Mouse (Mus musculus) forebrain, embryonic 16.5 days (tissue): ENCODE measurements around the gene Dnaaf1. TPM values are rescaled to one million over a fixed set of nuclear protein-coding genes. Genes with fewer than 3 reads are reported as not detected.

ENCODE experiments used
- ATAC-seq: fragments of 200-750 bp; cut with Nextera tagmentation; 2 replicates; pipeline ENCODE4 v1.8.0; 2017; ENCODE audit warnings: mild to moderate bottlenecking, moderate library complexity
- H3K27ac ChIP-seq: fragments of 300-500 bp; sonication (generic); 2 replicates; pipeline ENCODE4 v1.5.1; 2014; ENCODE audit warnings: low read length, control low read depth
- H3K27me3 ChIP-seq: fragments of 300-500 bp; sonication (generic); replicated peaks from 2 replicates; pipeline ENCODE4 v1.6.1; 2014; ENCODE audit warnings: low read length; ENCODE audit not compliant: control insufficient read depth, insufficient read depth
- H3K36me3 ChIP-seq: fragments of 300-500 bp; sonication (generic); 2 replicates; pipeline ENCODE4 v1.6.1; 2014; ENCODE audit not compliant: control insufficient read depth, insufficient read depth
- H3K4me1 ChIP-seq: fragments of 300-500 bp; sonication (generic); replicated peaks from 2 replicates; pipeline ENCODE4 v1.6.1; 2014; ENCODE audit warnings: low read length; ENCODE audit not compliant: control insufficient read depth, insufficient read depth
- H3K4me2 ChIP-seq: fragments of 300-500 bp; sonication (generic); 2 replicates; pipeline ENCODE4 v1.6.1; 2014; ENCODE audit warnings: mild to moderate bottlenecking, low read length, control low read depth
- H3K4me3 ChIP-seq: fragments of 300-500 bp; sonication (generic); replicated peaks from 2 replicates; pipeline ENCODE4 v1.5.1; 2014; ENCODE audit warnings: mild to moderate bottlenecking, low read length, control low read depth
- H3K9ac ChIP-seq: fragments of 300-500 bp; sonication (generic); replicated peaks from 2 replicates; pipeline ENCODE4 v1.6.1; 2014; ENCODE audit warnings: low read depth, low read length, control low read depth
- H3K9me3 ChIP-seq: fragments of 300-500 bp; sonication (generic); 2 replicates; pipeline ENCODE4 v1.6.1; 2016; ENCODE audit warnings: low read length; ENCODE audit not compliant: control insufficient read depth
- WGBS: fragments of 180-500 bp; shearing (Covaris S2); extraction: QIAGEN DNeasy Blood & Tissue Kit; methylation state at CpG from one replicate; pipeline ENCODE4 v1.1.7; 2014; 5-methylcytosine and 5-hydroxymethylcytosine counted together
- polyA plus RNA-seq: library from polyadenylated mRNA; unstranded; fragments of >200 nt; fragmentation: Nextera tagmentation; extraction: Ambion mirVana; gene quantifications from 2 replicates; pipeline ENCODE4 v1.2.1, GENCODE M21; 2015

The Dnaaf1 gene
- polyA plus RNA-seq, 1 experiment from 2014 or later, result 0.39 TPM

DNA sequence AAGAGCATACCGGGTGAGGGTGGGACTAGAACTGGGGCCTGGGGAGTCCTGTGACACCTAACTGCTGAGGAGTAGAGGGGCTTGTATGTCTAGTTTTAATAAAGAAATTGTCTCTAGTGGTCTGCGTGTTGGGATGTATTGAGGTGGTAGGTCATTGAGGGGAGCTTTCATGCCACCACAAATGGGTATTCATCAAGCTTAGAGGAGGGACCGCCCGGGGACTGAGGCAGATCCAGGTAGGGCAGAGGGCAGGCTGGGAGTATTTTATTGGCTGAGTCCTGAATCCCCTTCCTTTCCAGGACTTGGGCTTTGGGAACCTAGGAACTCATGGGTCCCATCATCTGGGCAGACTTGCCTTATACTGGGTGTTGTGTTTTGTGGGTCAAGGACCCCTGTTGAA lies 41.8 kb downstream of the Dnaaf1 start:
- no peaks in the 10 kb centered on the region for H3K4me1 ChIP-seq
- H3K27ac ChIP-seq, result no peak overlapping the region
- H3K36me3 ChIP-seq, result no peaks in the 10 kb centered on the region
- no peak for ATAC-seq
- WGBS, result 77% methylated on average over 4 of the region's 4 CpGs
- no peaks in the 10 kb centered on the region for H3K27me3 ChIP-seq
- H3K9me3 ChIP-seq, result no peaks in the 10 kb centered on the region
- H3K4me2 ChIP-seq, result no peak overlapping the region
- H3K4me3 ChIP-seq, result no peak overlapping the region
- no peak overlapping the region for H3K9ac ChIP-seq

DNA sequence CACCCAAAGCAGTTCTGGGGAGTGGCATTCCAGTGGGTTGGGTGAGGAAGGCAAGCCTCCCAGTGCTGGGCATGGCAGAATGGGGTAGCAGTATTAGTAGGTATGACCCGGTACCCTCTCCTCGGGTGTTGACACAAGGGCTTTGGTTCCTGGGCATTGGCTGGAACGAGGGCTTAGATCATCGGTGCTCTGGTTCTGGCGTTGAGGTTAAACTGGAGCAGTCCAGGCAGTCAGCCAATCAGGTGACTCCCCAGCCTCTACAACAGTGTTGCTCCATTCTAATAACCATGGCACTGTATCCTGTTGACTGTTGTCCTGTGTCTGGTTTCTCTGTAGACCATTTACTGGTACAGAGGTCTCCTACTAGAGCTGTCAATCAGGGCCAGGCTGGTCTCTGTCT lies 42.6 kb downstream of the Dnaaf1 start:
- H3K4me3 ChIP-seq, result no peak overlapping the region
- no peak overlapping the region for H3K9ac ChIP-seq
- H3K4me1 ChIP-seq, result no peaks in the 10 kb centered on the region
- no peak overlapping the region for H3K27ac ChIP-seq
- 89% methylated on average over 5 of the region's 5 CpGs for WGBS
- ATAC-seq, result no peak
- no peak overlapping the region for H3K4me2 ChIP-seq
- no peaks in the 10 kb centered on the region for H3K36me3 ChIP-seq
- H3K27me3 ChIP-seq, result no peaks in the 10 kb centered on the region
- no peaks in the 10 kb centered on the region for H3K9me3 ChIP-seq

DNA sequence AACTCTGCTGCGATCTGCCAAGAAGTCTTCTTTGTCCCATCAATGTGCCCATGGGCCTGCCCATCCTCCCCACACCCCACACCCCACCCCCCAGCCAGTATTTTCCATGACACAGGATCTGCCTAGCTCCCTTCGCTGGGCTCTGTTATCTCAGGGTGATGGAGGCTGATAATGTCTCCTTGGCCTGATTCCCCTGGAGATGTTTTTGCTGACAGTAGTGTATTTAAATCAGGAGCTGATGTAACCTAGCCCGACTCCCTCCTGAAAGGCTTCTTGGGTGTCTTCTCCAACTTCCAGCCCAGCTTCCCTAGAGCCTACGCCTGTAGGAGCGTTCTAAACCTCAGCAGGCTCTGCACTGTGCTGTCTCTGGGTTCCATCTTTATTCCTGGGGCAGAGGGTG lies 43.9 kb downstream of the Dnaaf1 start:
- Histone ChIP-seq H3K4me2 (no peak overlapping the region), H3K4me3 (no peak overlapping the region), H3K36me3 (no peaks in the 10 kb centered on the region), H3K27me3 (no peaks in the 10 kb centered on the region), H3K27ac (no peak overlapping the region), H3K4me1 (no peaks in the 10 kb centered on the region), H3K9me3 (no peaks in the 10 kb centered on the region), H3K9ac (no peak overlapping the region)
- 74% methylated on average over 5 of the region's 5 CpGs for WGBS
- ATAC-seq, result no peak

DNA sequence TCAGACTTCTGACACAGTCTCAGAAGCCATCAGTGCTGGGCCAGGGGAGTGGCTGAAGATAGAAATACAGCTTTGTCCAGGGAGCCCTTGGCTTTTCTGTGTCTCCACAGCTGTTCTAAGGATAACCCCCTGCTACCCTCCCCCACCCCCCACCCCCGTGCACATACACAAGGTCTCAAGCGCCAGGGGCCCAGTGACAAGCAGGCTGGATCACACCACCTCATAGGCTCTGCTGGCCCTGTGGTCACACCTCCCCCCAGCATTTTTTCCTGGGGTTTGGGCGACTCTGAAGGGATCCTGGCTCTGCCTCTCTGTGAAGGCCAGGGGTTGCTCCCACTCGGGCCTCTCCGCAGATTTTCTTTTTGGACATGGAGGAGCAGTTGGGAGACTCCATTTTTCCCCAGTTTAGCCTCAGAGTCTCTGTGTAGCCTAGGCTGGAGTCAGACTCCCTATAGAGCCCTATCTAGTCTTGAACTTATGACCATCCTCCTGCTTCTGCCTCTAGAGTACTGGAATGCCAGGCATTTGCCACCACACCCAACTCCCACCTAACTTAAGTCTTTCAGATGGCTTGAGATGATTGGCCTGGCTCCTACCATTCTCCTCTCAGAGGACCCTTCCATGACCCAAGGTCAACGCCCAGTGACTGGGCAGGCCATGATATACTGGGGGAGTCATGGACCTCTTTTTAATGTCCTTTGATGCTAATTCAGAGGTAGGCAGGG lies 45.2 kb downstream of the Dnaaf1 start:
- Histone ChIP-seq H3K27ac (no peak overlapping the region), H3K36me3 (no peaks in the 10 kb centered on the region), H3K4me1 (no peaks in the 10 kb centered on the region), H3K9ac (no peak overlapping the region), H3K9me3 (no peaks in the 10 kb centered on the region), H3K4me2 (no peak overlapping the region), H3K27me3 (no peaks in the 10 kb centered on the region), H3K4me3 (no peak overlapping the region)
- 66% methylated on average over 6 of the region's 6 CpGs for WGBS
- no peak for ATAC-seq

DNA sequence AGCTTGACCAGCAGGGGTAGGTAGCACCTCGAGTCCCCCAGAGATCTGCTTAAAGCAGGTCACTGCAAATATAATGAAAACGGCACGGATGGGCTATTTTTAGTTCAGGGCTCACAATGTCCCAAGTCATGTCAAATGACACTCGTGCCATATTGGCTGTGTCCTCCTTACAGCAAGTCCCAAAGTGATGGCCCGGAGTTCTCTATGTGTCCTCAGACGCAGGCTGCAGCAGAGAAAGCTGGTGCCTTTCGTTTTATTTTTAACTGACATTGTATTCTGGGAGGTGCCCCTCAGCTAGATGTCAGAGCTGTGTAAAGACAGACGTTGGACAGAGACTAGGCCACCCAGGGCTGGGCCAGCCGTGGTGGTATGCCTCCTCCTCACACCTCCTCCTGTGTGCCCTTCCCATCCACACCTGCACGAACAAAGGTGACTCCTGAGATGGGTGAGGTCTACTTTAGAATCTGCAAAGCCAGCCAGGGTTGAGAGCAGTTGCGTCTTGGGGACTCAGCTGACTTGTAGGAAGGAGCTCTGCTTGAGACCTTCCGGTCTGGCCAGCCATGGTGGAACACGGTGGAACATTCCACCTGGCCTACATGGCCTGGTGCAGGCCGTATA lies 45.9 kb downstream of the Dnaaf1 start:
- H3K9ac ChIP-seq, result no peak overlapping the region
- 90% methylated on average over 14 of the region's 14 CpGs for WGBS
- ATAC-seq, result no peak
- no peak overlapping the region for H3K4me3 ChIP-seq
- no peak overlapping the region for H3K27ac ChIP-seq
- H3K27me3 ChIP-seq, result no peaks in the 10 kb centered on the region
- H3K36me3 ChIP-seq, result no peaks in the 10 kb centered on the region
- no peak overlapping the region for H3K4me2 ChIP-seq
- no peaks in the 10 kb centered on the region for H3K4me1 ChIP-seq
- H3K9me3 ChIP-seq, result no peaks in the 10 kb centered on the region

DNA sequence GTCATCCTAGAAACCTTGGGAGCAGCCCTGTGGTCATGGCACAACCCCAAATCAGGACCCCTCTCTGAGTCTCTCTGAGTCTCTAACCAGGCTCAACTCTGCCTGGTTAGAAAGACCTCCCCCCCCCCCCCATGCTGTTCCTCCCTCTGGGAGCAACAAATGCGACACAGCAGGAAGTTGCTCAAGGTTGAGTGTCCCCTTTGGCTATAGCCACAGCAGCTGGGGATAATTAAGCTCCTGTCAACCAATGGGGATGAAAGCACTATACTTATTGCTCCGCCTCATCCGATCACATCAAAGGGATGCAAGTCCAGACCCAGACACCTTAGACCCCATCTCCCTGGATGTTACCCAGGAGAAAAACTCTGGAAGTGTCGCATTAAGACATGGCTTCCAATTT lies 47.5 kb downstream of the Dnaaf1 start:
- Histone ChIP-seq H3K27ac (no peak overlapping the region), H3K4me3 (no peak overlapping the region), H3K9me3 (no peaks in the 10 kb centered on the region), H3K4me2 (no peak overlapping the region), H3K4me1 (no peaks in the 10 kb centered on the region), H3K36me3 (no peaks in the 10 kb centered on the region), H3K27me3 (no peaks in the 10 kb centered on the region), H3K9ac (no peak overlapping the region)
- no peak for ATAC-seq
- WGBS, result 58% methylated on average over 4 of the region's 4 CpGs

DNA sequence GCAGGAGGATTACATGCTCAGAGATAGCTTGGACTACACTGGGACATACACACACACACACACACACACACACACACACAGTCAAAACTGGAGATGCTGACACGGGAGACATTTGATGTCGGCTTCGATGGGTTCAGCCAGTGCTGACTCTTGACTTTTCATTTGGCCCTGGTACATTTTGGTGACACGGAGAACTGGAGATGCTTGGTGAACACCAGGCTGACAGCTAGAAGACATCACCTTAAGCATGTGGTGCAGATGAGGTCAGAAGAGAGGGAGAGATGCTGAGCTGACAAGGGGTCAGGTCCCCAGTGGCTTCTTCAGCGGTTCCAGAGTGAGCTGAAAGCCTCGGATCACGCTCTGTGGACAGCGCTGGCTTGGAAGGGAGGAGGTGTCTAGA lies 48.0 kb downstream of the Dnaaf1 start:
- Histone ChIP-seq H3K4me1 (no peaks in the 10 kb centered on the region), H3K9ac (no peak overlapping the region), H3K36me3 (no peaks in the 10 kb centered on the region), H3K4me3 (no peak overlapping the region), H3K27me3 (no peaks in the 10 kb centered on the region), H3K4me2 (no peak overlapping the region), H3K27ac (no peak overlapping the region), H3K9me3 (no peaks in the 10 kb centered on the region)
- 91% methylated on average over 8 of the region's 8 CpGs for WGBS
- ATAC-seq, result no peak

DNA sequence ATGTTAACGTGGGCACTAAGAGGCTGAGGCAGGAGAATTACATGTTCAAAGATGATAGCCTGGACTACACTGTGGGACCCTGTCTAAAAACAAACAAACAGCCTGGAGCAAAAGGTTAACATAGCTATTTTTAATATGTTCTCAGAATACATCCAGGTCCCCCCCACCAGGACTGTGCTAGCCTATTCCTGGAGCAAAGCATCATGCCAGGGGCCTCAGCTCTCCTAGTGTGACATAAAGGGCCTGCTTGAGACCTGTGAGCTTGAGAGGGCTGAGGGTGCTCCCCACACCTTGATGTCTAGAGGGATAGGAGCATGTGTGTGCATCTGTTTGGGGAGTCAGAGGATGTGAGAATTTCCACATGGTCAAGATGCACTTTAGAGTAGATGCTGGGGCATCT lies 48.7 kb downstream of the Dnaaf1 start:
- H3K4me2 ChIP-seq, result no peak overlapping the region
- H3K4me1 ChIP-seq, result no peaks in the 10 kb centered on the region
- H3K4me3 ChIP-seq, result no peak overlapping the region
- WGBS, result 87% methylated on average over 1 of the region's 1 CpGs
- no peaks in the 10 kb centered on the region for H3K27me3 ChIP-seq
- H3K9me3 ChIP-seq, result no peaks in the 10 kb centered on the region
- ATAC-seq, result no peak
- H3K27ac ChIP-seq, result no peak overlapping the region
- no peak overlapping the region for H3K9ac ChIP-seq
- H3K36me3 ChIP-seq, result no peaks in the 10 kb centered on the region

DNA sequence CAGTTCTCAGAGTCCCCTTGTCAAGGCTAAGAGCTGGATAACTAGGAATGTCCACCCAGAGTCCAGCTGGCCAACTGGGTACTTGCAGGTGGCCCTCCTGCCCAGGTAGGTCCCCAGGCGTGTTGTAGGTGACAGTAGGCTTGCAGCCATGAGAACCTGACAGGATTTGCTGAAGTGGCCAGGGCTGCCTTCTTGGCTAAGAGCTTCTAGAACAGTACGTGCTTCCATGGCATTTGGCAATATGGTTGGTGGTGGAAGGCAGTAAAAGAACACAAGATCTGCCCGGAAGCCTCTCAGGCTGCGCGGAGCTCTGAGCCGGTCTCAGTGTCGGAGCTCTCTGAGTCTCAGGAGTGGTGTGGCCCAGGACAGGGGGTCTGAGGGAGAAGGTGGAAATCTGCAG lies 49.9 kb downstream of the Dnaaf1 start:
- H3K9me3 ChIP-seq, result no peaks in the 10 kb centered on the region
- no peak overlapping the region for H3K4me2 ChIP-seq
- no peak overlapping the region for H3K9ac ChIP-seq
- 93% methylated on average over 7 of the region's 7 CpGs for WGBS
- no peak for ATAC-seq
- H3K27ac ChIP-seq, result no peak overlapping the region
- H3K36me3 ChIP-seq, result no peaks in the 10 kb centered on the region
- no peaks in the 10 kb centered on the region for H3K4me1 ChIP-seq
- H3K4me3 ChIP-seq, result no peak overlapping the region
- no peaks in the 10 kb centered on the region for H3K27me3 ChIP-seq
